Mouse (Mus musculus): ENCODE measurements around the gene Mindy4b-ps.

The Mindy4b-ps gene

DNA sequence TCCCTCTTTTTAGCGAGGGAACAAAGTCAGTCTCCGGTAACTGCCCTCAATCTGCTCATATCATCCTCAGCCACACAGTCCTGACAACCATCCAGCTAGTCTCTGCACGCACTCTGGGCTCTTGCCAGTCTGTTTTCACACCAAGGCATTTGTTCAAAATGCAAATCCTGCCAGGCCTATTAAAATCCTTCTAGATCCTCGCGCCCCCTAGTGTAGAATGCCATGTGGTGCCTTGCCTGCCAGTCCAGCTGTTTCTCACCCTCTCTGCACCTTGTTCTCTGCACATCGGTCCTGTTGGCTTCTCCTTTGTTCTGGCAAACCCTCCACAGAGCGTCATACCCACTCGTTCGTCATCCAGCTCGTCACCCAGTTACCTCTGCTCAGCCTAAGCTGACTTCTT, 36.2 kb downstream of the Mindy4b-ps start:
- peak; percentile 74 for ATAC-seq (ENCODE audit: low TSS enrichment)

DNA sequence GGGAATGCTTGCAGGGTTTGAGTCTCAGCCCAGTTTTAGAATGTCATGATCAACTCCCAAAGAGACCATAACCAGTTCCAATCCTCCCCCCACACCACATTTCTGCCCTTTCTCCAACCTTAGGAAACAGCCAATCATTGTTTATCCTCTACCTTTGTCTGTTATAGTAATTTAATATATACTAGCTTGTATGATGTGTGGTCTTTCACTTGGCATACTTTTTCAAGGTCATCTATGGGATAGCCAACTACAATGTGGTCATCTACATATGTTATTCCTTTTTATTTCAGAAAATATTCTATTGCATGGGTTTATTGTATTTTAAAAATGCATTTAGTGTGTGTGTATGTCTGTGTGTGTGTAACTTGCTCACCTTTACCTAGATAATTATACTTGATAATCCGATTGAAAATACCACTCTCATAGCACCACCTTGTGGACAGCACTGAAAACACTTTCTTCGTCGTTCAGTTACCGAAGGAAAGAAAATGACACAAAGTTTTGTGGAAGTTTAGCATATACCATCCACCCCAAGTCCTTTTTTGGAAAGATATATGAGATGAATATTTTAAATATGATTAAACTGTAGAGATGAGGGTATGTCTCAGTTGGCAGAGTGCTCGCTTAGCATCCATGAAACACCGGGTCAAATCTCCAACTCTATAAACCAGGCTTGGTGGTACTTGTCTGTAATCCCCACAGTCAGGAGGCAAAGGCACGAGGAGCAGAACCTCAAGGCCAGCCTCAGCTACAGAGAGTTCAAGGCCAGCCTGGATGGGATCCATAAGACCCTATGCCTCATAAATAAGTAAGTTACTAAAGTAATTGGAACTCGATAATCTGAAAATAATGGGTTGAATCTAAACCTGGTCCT, 37.7 kb downstream of the Mindy4b-ps start:
- no peak for ATAC-seq (ENCODE audit: low TSS enrichment)

DNA sequence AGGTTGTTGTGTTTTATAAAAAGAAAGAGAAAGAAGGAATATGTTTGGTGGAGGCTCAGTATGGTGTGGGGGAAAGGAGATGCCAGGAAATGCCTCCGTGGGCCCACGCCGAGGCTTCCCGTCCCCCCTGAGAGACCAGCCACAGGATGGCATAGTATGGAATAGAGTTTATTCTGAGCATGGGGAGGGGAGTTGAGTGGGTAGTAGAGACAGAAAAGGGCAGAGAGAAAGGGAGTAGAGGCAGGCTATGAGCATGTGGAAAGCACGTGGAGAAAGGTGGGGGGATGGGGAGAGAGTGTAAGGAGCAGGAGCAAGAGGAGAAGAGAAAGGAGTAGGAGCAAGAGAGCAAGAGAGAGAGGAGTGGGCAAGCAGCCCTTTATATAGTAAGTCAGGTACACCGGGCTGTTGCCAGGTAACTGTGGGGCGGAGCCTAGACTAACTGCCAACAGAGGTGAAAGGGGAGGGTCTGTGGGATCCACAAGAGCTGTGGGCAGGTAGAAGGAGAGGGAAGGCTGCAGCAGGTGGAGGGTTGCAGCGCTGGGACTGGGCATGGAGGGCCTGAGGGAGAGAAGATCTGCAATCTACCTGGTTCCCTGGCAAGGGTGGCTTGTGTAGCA, 38.4 kb downstream of the Mindy4b-ps start:
- ATAC-seq (ENCODE audit: low TSS enrichment) = no peak

DNA sequence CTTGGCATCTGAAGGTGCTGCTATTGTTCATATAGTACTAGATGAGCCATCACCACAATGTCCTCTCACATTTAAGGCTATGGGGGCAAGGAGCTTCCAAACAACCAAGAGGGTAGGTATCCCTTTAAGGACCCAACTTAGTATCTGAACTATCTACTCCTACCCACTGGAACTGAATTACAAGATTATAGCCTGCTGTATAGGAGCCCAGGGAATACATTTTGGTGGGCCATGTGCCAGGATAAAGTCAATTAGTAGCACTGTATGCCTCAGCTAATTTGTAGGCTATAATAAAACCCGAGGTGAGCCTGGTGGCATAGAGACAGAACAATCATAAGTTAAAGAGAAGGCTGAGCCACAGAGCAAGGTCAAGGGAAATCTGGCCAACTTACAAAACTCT, 65.7 kb downstream of the Mindy4b-ps start:
- no peak for ATAC-seq (ENCODE audit: low TSS enrichment)

DNA sequence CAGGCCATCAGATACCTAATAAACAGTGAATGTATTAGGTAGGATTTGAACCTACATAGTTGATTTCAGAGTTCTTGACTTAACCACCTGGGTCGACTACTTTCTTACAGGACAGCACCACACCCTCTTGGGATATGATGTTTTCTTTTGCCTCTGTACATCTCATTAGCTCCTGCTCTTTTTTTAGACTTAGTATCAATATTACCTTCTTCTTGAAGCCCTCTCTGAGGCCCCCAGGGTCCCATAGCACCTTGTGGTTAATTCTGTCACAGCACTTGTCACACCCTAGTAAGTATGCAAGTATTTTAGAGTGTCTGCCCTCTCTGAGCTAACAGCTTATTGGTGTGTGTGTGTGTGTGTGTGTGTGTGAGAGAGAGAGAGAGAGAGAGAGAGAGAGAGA, 66.3 kb downstream of the Mindy4b-ps start:
- ATAC-seq (ENCODE audit: low TSS enrichment) = no peak

DNA sequence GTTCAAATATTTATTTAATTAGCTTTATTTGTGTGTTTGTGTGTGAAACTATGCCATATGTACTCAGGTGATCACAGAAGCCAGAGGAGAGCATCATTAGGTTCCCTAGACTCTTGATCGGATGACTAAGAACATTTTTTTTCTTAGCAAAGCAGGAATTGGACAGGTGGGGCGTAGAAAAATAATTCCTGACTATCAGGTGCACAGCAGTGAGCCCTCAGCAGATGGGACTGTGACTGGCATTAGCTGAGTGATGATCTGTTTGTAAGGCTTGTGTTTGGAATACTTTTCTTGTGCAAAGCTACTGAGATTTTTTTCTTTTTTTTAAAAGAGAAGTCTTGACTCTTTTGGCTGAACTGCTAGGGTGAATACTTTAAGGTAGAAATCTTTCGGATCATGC, 67.8 kb downstream of the Mindy4b-ps start:
- no peak for ATAC-seq (ENCODE audit: low TSS enrichment)

DNA sequence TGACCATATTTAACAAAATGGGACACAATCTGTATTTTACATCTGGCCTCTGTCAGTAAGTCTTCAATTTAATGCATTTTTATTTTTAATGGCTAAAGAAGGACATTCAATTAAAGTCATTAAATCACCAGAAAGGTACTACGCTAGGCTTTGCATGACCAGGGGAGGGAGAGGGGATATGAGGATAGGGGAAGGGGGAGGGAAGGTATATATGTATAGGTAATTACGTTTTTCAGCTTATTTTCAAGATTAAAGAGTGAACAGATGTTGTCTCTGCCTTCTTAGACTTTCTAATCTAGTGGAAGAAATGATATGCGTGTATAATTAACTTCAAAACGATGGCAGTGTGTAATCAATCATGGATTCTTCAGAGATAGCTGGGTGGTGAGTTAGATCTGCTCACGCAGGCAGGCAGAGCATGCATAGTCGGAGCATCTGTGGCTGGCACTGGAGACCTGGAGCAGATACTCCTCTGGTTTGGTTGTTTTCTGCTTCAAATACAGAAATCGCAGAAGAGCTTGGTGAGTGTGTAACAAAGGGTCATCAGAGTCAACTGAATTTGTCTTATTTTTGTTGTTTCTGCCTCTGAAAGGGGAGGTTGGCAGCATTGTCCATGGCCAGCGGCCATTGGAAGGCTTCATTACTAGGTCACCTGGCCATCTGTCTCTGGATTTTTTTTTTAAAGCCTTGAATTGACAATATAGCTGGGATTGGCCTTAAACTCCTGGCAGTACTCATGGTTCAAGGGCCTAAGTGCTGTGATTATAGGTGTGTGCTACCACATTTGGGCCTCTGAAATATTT, 70.1 kb downstream of the Mindy4b-ps start:
- no peak for ATAC-seq (ENCODE audit: low TSS enrichment)

DNA sequence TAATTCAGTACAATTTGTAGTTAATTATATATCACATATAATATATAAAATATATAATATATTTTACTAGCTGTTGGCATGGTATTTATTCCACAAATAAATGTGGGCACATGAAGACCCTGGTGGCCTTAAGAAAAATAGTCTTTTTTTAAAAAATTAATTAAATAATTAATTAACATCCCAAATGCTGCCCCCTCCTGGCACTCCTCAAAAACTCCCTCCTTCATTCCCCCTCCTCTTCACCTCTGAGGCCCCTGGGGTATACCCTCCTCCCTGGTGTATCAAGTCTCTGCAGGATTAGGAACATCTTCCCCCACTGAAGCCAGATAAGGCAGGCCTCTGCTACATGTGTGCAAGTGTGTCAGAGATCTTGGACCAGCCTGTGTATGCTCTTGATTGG, 73.4 kb downstream of the Mindy4b-ps start:
- ATAC-seq (ENCODE audit: low TSS enrichment) = no peak

DNA sequence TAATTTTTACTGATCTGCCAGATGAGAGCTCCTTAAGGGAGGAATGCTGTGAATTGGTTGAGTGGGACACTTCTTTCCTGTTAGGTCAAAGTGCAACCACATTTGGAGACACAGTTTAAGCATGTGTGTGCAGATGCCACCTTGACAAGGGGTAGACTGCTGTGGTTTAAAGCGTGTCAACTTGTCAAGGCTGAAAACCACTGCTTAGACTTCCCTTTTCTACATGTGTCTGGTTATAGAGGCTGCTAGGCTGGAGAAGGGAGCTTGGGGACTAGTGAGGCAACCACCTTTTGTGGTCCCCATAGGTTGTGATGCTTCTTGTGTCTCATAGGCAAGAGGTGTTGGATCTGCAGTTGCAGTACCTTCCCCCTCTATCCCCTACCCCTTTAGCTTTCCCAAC, 74.2 kb downstream of the Mindy4b-ps start:
- no peak for ATAC-seq (ENCODE audit: low TSS enrichment)

DNA sequence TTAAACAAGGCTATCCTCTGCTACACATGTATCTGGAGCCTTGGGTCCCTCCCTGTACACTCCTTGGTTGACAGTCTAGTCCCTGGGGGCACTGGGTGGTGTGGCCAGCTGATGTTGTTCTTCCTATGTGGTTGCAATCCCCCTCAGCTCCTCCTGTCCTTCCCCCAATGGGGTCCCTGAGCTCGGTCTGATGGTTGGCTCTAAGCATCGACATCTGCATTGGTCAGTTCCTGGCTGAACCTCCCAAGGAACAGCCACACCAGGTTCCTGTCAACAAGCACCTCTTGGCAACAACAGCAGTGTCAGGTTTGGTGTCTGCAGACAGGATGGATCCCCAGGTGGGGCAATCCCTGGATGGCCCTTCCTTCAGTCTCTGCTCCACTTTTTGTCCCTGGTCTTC, 82.6 kb downstream of the Mindy4b-ps start:
- ATAC-seq (ENCODE audit: low TSS enrichment) = no peak

Data from frontal cortex, adult (tissue).